Mouse (Mus musculus) forebrain, embryonic 14.5 days (tissue): ENCODE data around the gene Trpv2. TPM values are rescaled to one million over a fixed set of nuclear protein-coding genes. Genes with fewer than 3 reads are reported as not detected.

ENCODE experiments used
- ATAC-seq: fragments of 200-750 bp; cut with Nextera tagmentation; 2 replicates; pipeline ENCODE4 v1.8.0; 2017; ENCODE audit warnings: mild to moderate bottlenecking, moderate library complexity
- DNase-seq: peaks from one replicate; pipeline ENCODE4 v3.0.0-alpha.2; 2015; ENCODE audit warnings: low spot score
- H3K27ac ChIP-seq: fragments of 300-500 bp; sonication (generic); 2 replicates; pipeline ENCODE4 v1.5.1; 2014; ENCODE audit warnings: low read depth, mild to moderate bottlenecking, control low read depth, low read length, moderate library complexity
- H3K27me3 ChIP-seq: fragments of 300-500 bp; sonication (generic); replicated peaks from 2 replicates; pipeline ENCODE4 v1.6.1; 2014; ENCODE audit warnings: low read length, control low read depth, mixed read lengths; ENCODE audit not compliant: control insufficient read depth, insufficient read depth
- H3K36me3 ChIP-seq: fragments of 300-500 bp; sonication (generic); 2 replicates; pipeline ENCODE4 v1.6.1; 2014; ENCODE audit warnings: low read length, control low read depth; ENCODE audit not compliant: control insufficient read depth, insufficient read depth
- H3K4me1 ChIP-seq: fragments of 300-500 bp; sonication (generic); 2 replicates; pipeline ENCODE4 v1.6.1; 2014; ENCODE audit warnings: antibody characterized with exemption, low read length, control low read depth; ENCODE audit not compliant: control insufficient read depth, insufficient read depth
- H3K4me2 ChIP-seq: fragments of 300-500 bp; sonication (generic); 2 replicates; pipeline ENCODE4 v1.6.1; 2014; ENCODE audit warnings: mild to moderate bottlenecking, control low read depth, low read length
- H3K4me3 ChIP-seq: fragments of 300-500 bp; sonication (generic); 2 replicates; pipeline ENCODE4 v1.5.1; 2014; ENCODE audit warnings: low read depth, low read length, control low read depth
- H3K9ac ChIP-seq: fragments of 300-500 bp; sonication (generic); 2 replicates; pipeline ENCODE4 v1.6.1; 2014; ENCODE audit warnings: mild to moderate bottlenecking, low read length, control low read depth, moderate library complexity
- H3K9me3 ChIP-seq: fragments of 300-500 bp; sonication (generic); replicated peaks from 2 replicates; pipeline ENCODE4 v1.6.1; 2016; ENCODE audit warnings: low read length, control low read depth, mixed read lengths; ENCODE audit not compliant: control insufficient read depth
- WGBS: fragments of 180-500 bp; shearing (Covaris S2); extraction: QIAGEN DNeasy Blood & Tissue Kit; methylation state at CpG from one replicate; pipeline ENCODE4 v1.1.7; 2014; 5-methylcytosine and 5-hydroxymethylcytosine counted together
- polyA plus RNA-seq: library from polyadenylated mRNA; unstranded; fragments of >200 nt; fragmentation: Nextera tagmentation; extraction: Ambion mirVana; gene quantifications from 2 replicates; pipeline ENCODE4 v1.2.1, GENCODE M21; 2014

Gene Trpv2
- polyA plus RNA-seq, 1 experiment from 2014 or later = 13.2 TPM

DNA sequence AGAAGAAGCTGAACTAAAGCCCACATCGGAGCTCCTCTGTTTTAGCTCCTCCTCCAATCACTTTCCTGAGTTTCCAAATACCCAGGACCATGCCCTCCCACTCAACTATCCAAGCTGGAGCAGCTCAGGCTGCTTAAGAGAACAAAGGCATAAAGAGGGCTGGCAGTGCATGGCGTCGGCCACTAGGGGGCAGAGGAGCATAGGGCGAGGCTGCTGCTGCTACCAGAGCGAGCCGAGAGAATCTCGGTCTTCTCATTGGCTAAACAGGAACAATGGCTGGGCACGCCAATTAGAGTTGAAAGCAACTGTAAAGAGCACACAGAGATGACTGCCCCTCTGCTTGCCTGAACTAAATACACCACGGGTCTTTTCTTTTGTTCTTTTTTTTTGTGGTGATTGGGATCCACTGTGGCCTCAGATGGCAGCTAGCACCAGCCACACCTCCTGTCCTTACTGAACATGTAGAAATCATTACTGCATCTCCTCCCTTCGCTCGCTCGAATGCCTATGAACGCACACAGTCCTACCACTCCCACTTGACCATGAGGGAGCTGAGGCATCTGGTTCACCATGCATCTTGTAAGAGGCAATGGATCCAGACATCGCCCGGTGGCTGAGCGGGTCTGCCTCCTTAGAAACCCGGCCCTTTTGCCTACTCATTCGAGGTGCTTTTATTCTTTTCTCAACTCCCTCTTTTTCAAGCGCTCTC is 39.5 kb downstream of the Trpv2 start:
- WGBS = 2% methylated on average over 19 of the region's 19 CpGs

DNA sequence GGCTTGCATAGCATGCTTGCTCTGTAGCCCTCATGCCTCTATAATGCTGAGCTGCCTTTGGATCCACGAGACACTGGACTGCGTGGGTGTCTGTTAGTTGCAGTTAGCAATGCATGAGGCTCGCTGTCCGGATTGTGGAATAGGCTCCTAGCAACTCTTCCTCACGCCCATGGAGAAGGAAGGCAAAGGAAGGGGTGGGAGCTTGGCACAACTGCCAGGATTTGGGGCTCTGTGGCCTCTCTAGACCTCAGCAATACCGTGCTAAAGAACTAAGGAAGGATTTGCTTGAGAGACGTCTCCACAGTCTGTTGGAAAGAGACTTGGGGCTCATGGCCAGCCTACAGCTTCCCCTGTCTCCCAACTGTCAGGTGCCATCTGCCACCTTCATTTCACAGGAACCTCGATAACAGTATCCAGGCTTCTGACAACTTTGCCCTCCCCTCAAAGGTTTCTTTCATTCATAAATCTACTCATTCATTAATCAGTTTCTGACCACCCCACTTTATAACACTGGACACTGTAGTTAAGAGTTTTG is 40.7 kb downstream of the Trpv2 start:
- Histone ChIP-seq H3K4me2 (no peak overlapping the region), H3K4me1 (peaks cover 17% of the 10 kb centered on the region), H3K27me3 (no peaks in the 10 kb centered on the region), H3K36me3 (peaks cover 9% of the 10 kb centered on the region; the same call in 1 of the 2 replicates), H3K4me3 (no peak overlapping the region), H3K9me3 (no peaks in the 10 kb centered on the region), H3K27ac (peak overlapping the region; percentile 94), H3K9ac (peak overlapping the region; percentile 63; the same call in 1 of the 2 replicates)
- 77% methylated on average over 8 of the region's 8 CpGs for WGBS
- DNase-seq (no peak), ATAC-seq (no peak)

More for the DNA sequence above, 39.5 kb downstream of the Trpv2 start:
- Histone ChIP-seq H3K4me1 (peaks cover 17% of the 10 kb centered on the region), H3K9me3 (no peaks in the 10 kb centered on the region), H3K9ac (peak overlapping the region; percentile 65), H3K27me3 (no peaks in the 10 kb centered on the region), H3K4me2 (peak overlapping the region; percentile 47), H3K4me3 (peak overlapping the region; percentile 6), H3K27ac (peak overlapping the region; percentile 94), H3K36me3 (peaks cover 10% of the 10 kb centered on the region; the same call in 1 of the 2 replicates)
- ATAC-seq (peak; percentile 96), DNase-seq (peak; percentile 99)

DNA sequence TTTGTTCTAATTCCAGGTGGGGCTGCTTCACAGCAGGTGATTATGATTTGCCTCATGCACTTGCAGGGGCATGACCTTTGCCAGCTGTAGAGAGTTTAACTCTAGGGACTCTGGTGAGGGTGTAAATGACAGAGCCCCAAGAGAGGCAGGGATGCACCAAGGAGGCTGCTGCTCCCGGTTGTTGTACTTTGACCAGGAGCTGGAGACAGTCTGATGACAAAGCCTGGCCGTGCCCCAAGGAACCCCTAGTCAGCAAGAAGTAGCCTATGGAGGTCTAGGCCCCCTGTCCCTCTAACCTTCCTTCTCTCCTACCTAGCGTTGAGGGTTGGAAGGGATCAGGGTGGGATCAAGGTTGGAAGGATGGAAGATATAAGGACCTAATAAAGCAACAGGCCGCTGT is 41.2 kb downstream of the Trpv2 start:
- Histone ChIP-seq H3K27me3 (no peaks in the 10 kb centered on the region), H3K9me3 (no peaks in the 10 kb centered on the region), H3K4me1 (peaks cover 17% of the 10 kb centered on the region), H3K36me3 (peaks cover 9% of the 10 kb centered on the region; the same call in 1 of the 2 replicates), H3K4me3 (no peak overlapping the region), H3K9ac (no peak overlapping the region), H3K27ac (peak overlapping the region; percentile 1; the same call in 1 of the 2 replicates), H3K4me2 (no peak overlapping the region)
- 82% methylated on average over 4 of the region's 4 CpGs for WGBS
- no peak for ATAC-seq
- no peak for DNase-seq

DNA sequence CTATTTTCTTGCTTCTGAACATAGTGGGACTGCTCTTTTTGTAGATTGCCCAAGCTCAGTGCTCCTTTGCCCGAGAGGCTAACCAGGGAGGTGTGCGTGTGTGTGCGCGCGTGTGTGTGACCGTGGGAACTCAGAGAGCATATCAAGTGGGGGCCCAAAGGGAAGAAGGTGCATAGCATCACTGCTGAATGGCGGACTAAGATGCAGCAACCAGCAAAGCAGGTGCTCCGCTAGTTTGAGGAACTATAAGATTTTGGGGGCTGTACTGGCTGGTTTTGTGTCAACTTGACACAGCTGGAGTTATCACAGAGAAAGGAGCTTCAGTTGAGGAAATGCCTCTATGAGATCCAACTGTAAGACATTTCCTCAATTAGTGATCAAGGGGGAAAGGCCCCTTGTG is 46.8 kb downstream of the Trpv2 start:
- Histone ChIP-seq H3K27me3 (no peaks in the 10 kb centered on the region), H3K4me3 (no peak overlapping the region), H3K27ac (no peak overlapping the region), H3K9me3 (no peaks in the 10 kb centered on the region), H3K36me3 (peaks cover 9% of the 10 kb centered on the region; the same call in 1 of the 2 replicates), H3K9ac (no peak overlapping the region), H3K4me1 (0 out of 2 replicates have a peak, but pooled peaks cover 7% of the 10 kb centered on the region), H3K4me2 (no peak overlapping the region)
- ATAC-seq (no peak), DNase-seq (no peak)
- 94% methylated on average over 8 of the region's 8 CpGs for WGBS

DNA sequence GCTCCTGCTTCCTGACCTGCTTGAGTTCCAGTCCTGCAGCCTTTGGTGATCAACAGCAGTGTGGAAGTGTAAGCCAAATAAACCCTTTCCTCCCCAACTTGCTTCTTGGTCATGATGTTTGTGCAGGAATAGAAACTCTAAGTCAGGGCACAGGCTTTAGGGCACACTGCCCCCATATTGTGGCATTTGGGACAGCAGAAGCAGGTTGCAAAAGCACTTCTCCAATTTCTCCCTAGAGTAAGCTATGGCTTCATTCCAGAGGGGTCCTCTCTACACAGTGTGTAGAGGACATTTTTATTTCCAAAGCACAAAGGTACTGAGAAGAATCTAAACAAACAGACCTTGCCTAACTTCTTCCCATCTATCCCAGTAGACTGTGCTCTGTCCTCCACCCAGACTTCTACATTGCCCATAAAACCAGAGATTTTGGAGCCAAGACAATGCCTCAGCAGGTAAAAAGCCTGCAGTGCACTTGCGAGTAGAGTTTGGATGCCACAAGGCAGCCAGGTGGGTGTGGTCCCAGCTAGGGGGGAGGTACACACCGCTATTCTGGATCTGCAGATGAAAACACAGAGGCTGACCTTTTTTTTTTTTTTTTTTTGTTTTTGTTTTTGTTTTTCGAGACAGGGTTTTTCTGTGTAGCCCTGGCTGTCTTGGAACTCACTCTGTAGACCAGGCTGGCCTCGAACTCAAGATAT is 47.4 kb downstream of the Trpv2 start:
- Histone ChIP-seq H3K4me3 (no peak overlapping the region), H3K4me1 (0 out of 2 replicates have a peak, but pooled peaks cover 7% of the 10 kb centered on the region), H3K36me3 (peaks cover 9% of the 10 kb centered on the region; the same call in 1 of the 2 replicates), H3K27ac (no peak overlapping the region), H3K27me3 (no peaks in the 10 kb centered on the region), H3K9ac (no peak overlapping the region), H3K9me3 (no peaks in the 10 kb centered on the region), H3K4me2 (no peak overlapping the region)
- ATAC-seq (no peak), DNase-seq (no peak)
- 82% methylated on average over 4 of the region's 4 CpGs for WGBS

DNA sequence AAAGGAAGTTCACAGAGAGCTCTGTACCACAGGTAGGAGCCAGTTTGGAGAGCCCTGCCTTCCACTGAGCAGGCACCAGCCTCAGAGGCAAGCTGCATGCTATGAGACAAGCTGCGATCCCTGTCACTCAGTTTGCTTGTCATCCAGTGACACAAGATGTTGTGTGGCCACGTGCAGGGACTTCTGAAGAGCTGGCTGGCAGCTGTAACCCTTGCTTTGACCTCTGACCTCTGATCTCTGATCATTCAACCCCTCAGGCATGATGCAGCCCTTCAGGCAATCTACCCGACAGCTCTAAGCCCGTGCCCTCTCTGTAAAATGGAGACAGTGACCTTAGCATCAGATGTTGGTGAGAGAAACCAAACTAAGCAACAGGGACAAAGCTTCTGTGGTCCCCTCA is 48.6 kb downstream of the Trpv2 start:
- H3K9me3 ChIP-seq = no peaks in the 10 kb centered on the region
- ATAC-seq = no peak
- H3K4me3 ChIP-seq = no peak overlapping the region
- H3K4me2 ChIP-seq = no peak overlapping the region
- H3K36me3 ChIP-seq = peaks cover 9% of the 10 kb centered on the region; the same call in 1 of the 2 replicates
- H3K4me1 ChIP-seq = 0 out of 2 replicates have a peak, but pooled peaks cover 7% of the 10 kb centered on the region
- WGBS = 71% methylated on average over 4 of the region's 4 CpGs
- no peak overlapping the region for H3K9ac ChIP-seq
- no peak overlapping the region for H3K27ac ChIP-seq
- no peaks in the 10 kb centered on the region for H3K27me3 ChIP-seq
- no peak for DNase-seq

DNA sequence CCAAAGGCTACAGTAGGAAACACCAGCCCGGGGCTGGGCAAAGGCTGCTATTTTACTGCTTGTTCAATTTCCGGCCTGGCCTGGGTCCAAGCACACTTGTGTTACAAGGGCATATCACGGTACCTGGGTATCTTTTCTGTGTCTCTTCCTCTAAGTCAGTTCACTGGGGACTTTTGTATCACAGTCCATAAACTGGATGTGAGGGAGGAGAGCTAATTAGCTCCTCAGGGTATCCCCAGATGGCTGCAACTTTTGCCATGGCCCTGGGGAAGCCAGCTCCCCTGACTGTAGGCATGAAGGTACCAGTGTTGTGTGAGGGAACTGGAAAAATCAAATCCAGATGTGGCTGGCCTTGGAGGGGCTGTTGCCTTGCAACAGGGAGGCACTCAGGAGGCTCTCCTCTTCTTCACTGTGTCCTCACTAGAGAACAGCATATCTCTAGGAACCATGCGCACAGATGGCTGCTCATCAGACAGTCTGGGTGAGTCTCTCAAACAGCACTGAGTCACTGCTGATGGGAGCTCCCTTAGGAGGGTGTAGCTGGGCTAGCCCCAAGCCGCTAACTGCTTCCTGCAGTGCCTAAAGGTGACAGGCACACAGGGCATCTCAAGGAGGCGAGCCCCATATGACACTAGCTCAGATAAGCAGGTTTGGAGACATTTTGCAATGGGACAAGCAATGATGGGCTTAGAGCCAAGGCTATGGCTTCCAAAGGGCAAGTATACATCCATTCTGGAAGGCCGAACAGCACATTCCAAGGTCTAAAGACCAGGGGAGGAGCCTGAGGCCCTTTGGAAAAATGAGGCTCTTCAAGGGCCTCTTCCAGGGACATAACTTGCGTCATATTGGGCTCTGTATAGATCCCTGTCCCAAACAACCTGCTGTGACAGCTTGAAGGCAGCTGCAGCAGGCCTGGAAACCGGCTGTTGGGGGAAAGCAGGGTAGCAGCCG is 50.3 kb downstream of the Trpv2 start:
- Histone ChIP-seq H3K27me3 (no peaks in the 10 kb centered on the region), H3K9ac (no peak overlapping the region), H3K9me3 (no peaks in the 10 kb centered on the region), H3K27ac (peak overlapping the region; percentile 80), H3K4me2 (no peak overlapping the region), H3K36me3 (no peaks in the 10 kb centered on the region), H3K4me3 (no peak overlapping the region), H3K4me1 (peaks cover 20% of the 10 kb centered on the region)
- peak; percentile 84 for ATAC-seq
- DNase-seq = peak; percentile 71
- WGBS = 61% methylated on average over 10 of the region's 10 CpGs
